Mouse (Mus musculus): ENCODE measurements at regions not wholly inside any gene's neighbourhood (a gene's known extent, or its start where the extent isn't known, plus 50 kb on each side); places are given as distances from the start of the nearest gene placed in this dataset.

DNA sequence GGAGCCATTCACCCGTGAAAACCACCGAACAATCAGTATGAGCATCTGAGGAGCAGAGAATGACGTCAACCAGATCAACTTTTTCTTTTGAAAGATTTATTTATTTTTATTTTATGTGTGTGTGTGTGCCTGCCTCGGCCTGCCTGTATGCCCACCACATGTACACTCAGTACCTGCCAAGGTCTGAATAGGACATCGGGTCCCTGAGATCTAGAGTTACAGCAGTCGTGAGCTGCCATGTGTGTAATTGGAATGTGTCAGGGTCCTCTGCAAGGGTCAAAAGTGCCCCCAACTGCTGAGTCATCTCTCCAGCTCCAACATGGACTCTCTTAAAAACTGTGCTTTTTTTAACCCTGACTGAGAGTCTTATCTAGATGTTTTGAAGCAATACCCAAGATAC lies 316.9 kb upstream of the N6amt1 start:
- no peak for DNase-seq
- TF ChIP-seq CTCF (IDR thresholded peaks at IDR 0.05; ENCODE audit: borderline replicate concordance, insufficient read depth, low read depth, low read length) = no peak
- Histone ChIP-seq H3K27ac (ENCODE audit: insufficient read depth, low read length) (no peak overlapping the region), H3K4me3 (replicated peaks; ENCODE audit: insufficient read depth, low read depth, low read length) (no peak overlapping the region), H3K27me3 (ENCODE audit: control insufficient read depth, insufficient read depth, low read length) (no peaks in the 10 kb centered on the region), H3K4me1 (ENCODE audit: control insufficient read depth, insufficient read depth, low read length) (no peaks in the 10 kb centered on the region)
- 69% methylated on average over 6 of the region's 6 CpGs for WGBS

DNA sequence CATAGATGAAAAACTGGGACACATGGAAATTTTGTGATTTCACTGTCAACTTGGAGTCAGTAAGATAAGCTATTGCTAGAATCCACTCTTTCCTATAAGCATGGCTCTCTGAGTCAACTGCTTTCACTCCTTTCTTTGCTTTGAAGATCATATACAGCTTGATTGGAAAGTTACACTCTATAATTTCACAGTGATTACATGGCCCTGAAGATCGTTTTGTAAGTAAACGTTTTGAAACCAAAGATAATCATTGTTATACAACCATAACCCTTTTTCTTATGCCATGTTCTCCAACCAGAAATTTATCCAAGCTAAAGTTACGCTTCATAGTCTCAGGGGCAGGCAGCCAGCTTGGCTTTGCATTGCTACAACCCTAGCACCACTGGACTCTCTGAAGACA lies 322.1 kb upstream of the N6amt1 start:
- TF ChIP-seq POLR2A (IDR thresholded peaks at IDR 0.05; ENCODE audit: borderline replicate concordance, insufficient read depth, low read length) = no peak
- no peak for TF ChIP-seq CTCF (IDR thresholded peaks at IDR 0.05; ENCODE audit: borderline replicate concordance, insufficient read depth, low read depth, low read length)
- H3K27me3 ChIP-seq (ENCODE audit: control insufficient read depth, insufficient read depth, low read length) = no peaks in the 10 kb centered on the region
- WGBS = 80% methylated on average over 3 of the region's 3 CpGs
- H3K4me1 ChIP-seq (ENCODE audit: control insufficient read depth, insufficient read depth, low read length) = no peaks in the 10 kb centered on the region
- no peak overlapping the region for H3K4me3 ChIP-seq (replicated peaks; ENCODE audit: insufficient read depth, low read depth, low read length)
- no peak for DNase-seq
- H3K27ac ChIP-seq (ENCODE audit: insufficient read depth, low read length) = no peak overlapping the region

DNA sequence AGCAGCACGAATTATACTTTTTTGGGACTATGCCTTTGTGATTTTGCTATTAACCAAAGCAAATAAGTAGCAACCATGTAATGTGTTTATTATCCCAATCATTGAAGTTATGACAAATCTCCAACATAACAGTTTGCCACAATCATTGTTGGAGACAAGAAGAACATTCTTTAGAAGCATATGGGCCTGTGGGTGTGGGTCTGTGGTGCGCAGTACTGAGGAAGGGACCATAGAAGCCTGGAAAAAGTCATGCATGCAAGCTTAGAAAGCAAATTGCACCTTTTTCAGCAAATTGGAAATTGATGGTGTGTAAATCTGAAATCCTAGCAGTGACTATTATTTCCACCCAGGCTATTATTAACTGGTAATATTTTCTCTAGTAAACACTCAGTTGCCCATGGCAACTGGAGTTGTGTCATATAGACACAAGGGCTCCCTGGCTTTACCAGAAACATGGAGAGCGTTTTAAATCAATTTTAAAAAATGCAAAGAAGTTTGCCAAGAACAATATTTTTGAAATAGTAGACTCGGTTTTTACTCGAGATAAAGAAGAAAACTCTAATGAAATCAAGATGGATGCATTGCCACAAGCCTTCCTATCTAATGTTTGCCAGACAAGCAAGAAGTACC lies 325.4 kb upstream of the N6amt1 start:
- no peak for DNase-seq
- no peaks in the 10 kb centered on the region for H3K27me3 ChIP-seq (ENCODE audit: control insufficient read depth, insufficient read depth, low read length)
- H3K4me1 ChIP-seq (ENCODE audit: control insufficient read depth, insufficient read depth, low read length) = no peaks in the 10 kb centered on the region
- TF ChIP-seq CTCF (IDR thresholded peaks at IDR 0.05; ENCODE audit: borderline replicate concordance, insufficient read depth, low read depth, low read length) (no peak), POLR2A (IDR thresholded peaks at IDR 0.05; ENCODE audit: borderline replicate concordance, insufficient read depth, low read length) (no peak)
- H3K4me3 ChIP-seq (replicated peaks; ENCODE audit: insufficient read depth, low read depth, low read length) = no peak overlapping the region
- 73% methylated on average over 5 of the region's 5 CpGs for WGBS
- H3K27ac ChIP-seq (ENCODE audit: insufficient read depth, low read length) = no peak overlapping the region

DNA sequence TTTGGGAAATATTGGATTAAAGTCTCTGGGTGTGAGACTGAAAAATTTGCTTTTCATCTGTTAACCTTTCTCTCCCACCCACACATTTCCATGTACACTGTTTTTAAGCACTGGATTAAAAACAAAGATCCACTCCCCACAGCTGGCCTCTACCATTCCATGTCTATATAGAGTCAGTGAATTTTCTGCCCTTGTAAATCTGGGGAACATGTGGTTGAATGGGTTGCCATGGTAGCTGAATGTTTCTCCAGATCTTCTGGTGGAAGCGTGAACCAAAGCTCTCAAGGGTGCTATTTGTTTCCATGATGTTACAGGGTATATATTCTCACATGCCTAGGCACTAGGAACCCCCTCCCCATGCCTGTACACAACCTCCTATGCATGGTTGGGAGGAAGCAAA lies 326.4 kb upstream of the N6amt1 start:
- Histone ChIP-seq H3K4me3 (replicated peaks; ENCODE audit: insufficient read depth, low read depth, low read length) (no peak overlapping the region), H3K4me1 (ENCODE audit: control insufficient read depth, insufficient read depth, low read length) (no peaks in the 10 kb centered on the region), H3K27ac (ENCODE audit: insufficient read depth, low read length) (no peak overlapping the region), H3K27me3 (ENCODE audit: control insufficient read depth, insufficient read depth, low read length) (no peaks in the 10 kb centered on the region)
- 68% methylated on average over 1 of the region's 1 CpGs for WGBS
- TF ChIP-seq POLR2A (IDR thresholded peaks at IDR 0.05; ENCODE audit: borderline replicate concordance, insufficient read depth, low read length) (no peak), CTCF (IDR thresholded peaks at IDR 0.05; ENCODE audit: borderline replicate concordance, insufficient read depth, low read depth, low read length) (no peak)
- DNase-seq = no peak

GRCm38 (mm10) chr16:87022041-87022440 lies 331.9 kb upstream of the N6amt1 start:
- Histone ChIP-seq H3K27me3 (ENCODE audit: control insufficient read depth, insufficient read depth, low read length) (no peaks in the 10 kb centered on the region), H3K27ac (ENCODE audit: insufficient read depth, low read length) (no peak overlapping the region), H3K4me3 (replicated peaks; ENCODE audit: insufficient read depth, low read depth, low read length) (no peak overlapping the region), H3K4me1 (ENCODE audit: control insufficient read depth, insufficient read depth, low read length) (no peaks in the 10 kb centered on the region)
- WGBS = 93% methylated on average over 4 of the region's 4 CpGs
- TF ChIP-seq CTCF (IDR thresholded peaks at IDR 0.05; ENCODE audit: borderline replicate concordance, insufficient read depth, low read depth, low read length) (no peak), POLR2A (IDR thresholded peaks at IDR 0.05; ENCODE audit: borderline replicate concordance, insufficient read depth, low read length) (no peak)
- no peak for DNase-seq

GRCm38 (mm10) chr16:87017107-87017670 lies 336.8 kb upstream of the N6amt1 start:
- no peaks in the 10 kb centered on the region for H3K27me3 ChIP-seq (ENCODE audit: control insufficient read depth, insufficient read depth, low read length)
- WGBS = 89% methylated on average over 7 of the region's 7 CpGs
- no peaks in the 10 kb centered on the region for H3K4me1 ChIP-seq (ENCODE audit: control insufficient read depth, insufficient read depth, low read length)
- H3K4me3 ChIP-seq (replicated peaks; ENCODE audit: insufficient read depth, low read depth, low read length) = no peak overlapping the region
- no peak overlapping the region for H3K27ac ChIP-seq (ENCODE audit: insufficient read depth, low read length)
- DNase-seq = no peak
- TF ChIP-seq CTCF (IDR thresholded peaks at IDR 0.05; ENCODE audit: borderline replicate concordance, insufficient read depth, low read depth, low read length) (no peak), POLR2A (IDR thresholded peaks at IDR 0.05; ENCODE audit: borderline replicate concordance, insufficient read depth, low read length) (no peak)

- no peak for TF ChIP-seq CTCF (IDR thresholded peaks at IDR 0.05; ENCODE audit: borderline replicate concordance, insufficient read depth, low read depth, low read length)
- TF ChIP-seq POLR2A (IDR thresholded peaks at IDR 0.05; ENCODE audit: borderline replicate concordance, insufficient read depth, low read length) = no peak
- Histone ChIP-seq H3K4me1 (ENCODE audit: control insufficient read depth, insufficient read depth, low read length) (no peaks in the 10 kb centered on the region), H3K27me3 (ENCODE audit: control insufficient read depth, insufficient read depth, low read length) (no peaks in the 10 kb centered on the region), H3K4me3 (replicated peaks; ENCODE audit: insufficient read depth, low read depth, low read length) (no peak overlapping the region), H3K27ac (ENCODE audit: insufficient read depth, low read length) (no peak overlapping the region)
- DNase-seq = no peak
- 10% methylated on average over 3 of the region's 3 CpGs for WGBS
These were observed 352.4 kb upstream of the N6amt1 start for GRCm38 (mm10) chr16:87001579-87001978.

GRCm38 (mm10) chr16:87001135-87001534 lies 352.9 kb upstream of the N6amt1 start:
- WGBS = 8% methylated on average over 3 of the region's 3 CpGs
- no peaks in the 10 kb centered on the region for H3K27me3 ChIP-seq (ENCODE audit: control insufficient read depth, insufficient read depth, low read length)
- no peak for TF ChIP-seq POLR2A (IDR thresholded peaks at IDR 0.05; ENCODE audit: borderline replicate concordance, insufficient read depth, low read length)
- TF ChIP-seq CTCF (IDR thresholded peaks at IDR 0.05; ENCODE audit: borderline replicate concordance, insufficient read depth, low read depth, low read length) = no peak
- no peak overlapping the region for H3K27ac ChIP-seq (ENCODE audit: insufficient read depth, low read length)
- no peak overlapping the region for H3K4me3 ChIP-seq (replicated peaks; ENCODE audit: insufficient read depth, low read depth, low read length)
- no peak for DNase-seq
- no peaks in the 10 kb centered on the region for H3K4me1 ChIP-seq (ENCODE audit: control insufficient read depth, insufficient read depth, low read length)
